ENCODE assay signal across 21 mouse cellular contexts in the genomic region with DNA sequence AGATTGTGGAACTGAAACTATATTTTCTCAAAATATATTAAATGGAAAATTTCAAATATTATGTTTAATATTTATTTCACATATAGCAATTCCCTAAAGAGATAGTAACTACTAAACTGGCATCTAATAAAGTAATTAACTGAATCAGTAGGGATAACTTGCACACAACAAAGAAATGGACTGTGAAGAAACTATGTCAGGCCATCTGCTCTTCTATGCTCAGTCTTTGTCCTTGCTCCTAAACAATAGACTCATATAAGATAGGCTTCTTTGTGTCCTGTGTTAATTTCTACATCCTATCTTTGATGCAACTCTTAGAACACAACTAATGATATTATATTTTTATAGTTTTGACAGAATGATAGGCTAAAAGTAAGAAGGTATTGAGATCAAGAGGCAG.
DNase-seq lines count a peak whose midpoint lies in the region; ATAC-seq lines count a peak whose summit lies in the region.
"Had no signal": no experiment of that assay in that cellular context is flagged by ENCODE, and none has a peak within 500 bp of the region (broad histone marks: within the 10 kb centered on the region; RNA-seq: fewer than 3 reads in every experiment).

No protein-coding gene starts in this region.

- H3K27ac ChIP-seq in hindbrain, embryonic 14.5 days = no peak overlapping the region
- H3K27ac ChIP-seq in hindbrain, embryonic 16.5 days (ENCODE audit: low read depth, low read length) = no peak overlapping the region
- no peak overlapping the region for H3K27ac ChIP-seq in forebrain, embryonic 14.5 days (ENCODE audit: low read depth, low read length)

- H3K9me3 ChIP-seq in hindbrain, embryonic 14.5 days (ENCODE audit: control insufficient read depth, low read length) = no peaks in the 10 kb centered on the region
- no peaks in the 10 kb centered on the region for H3K9me3 ChIP-seq in hindbrain, embryonic 16.5 days (ENCODE audit: control insufficient read depth, low read length)
- no peaks in the 10 kb centered on the region for H3K9me3 ChIP-seq in forebrain, embryonic 14.5 days (replicated peaks; ENCODE audit: control insufficient read depth, low read length)
- H3K9me3 ChIP-seq: G1E had no signal

- DNase-seq in hindbrain, embryonic 14.5 days (ENCODE audit: low spot score) = peak; percentile 21
- DNase-seq in retina, embryonic 14.5 days (ENCODE audit: low spot score) = peak; percentile 53
- peak; percentile 52 for DNase-seq in retina, postnatal 1 day
- DNase-seq in right cerebral cortex, postnatal 25 days = no peak
- DNase-seq in forebrain, embryonic 14.5 days (ENCODE audit: low spot score) = no peak
- DNase-seq: adrenal gland, adult 2 months; adrenal gland, adult 8-10 months; adrenal gland, postnatal 10 days; adrenal gland, postnatal 14 days; adrenal gland, postnatal 25 days; adrenal gland, postnatal 36 days; B cell, adult 2 months; cerebellum, adult 11 months; cerebellum, adult 11-12 months; cerebellum, adult 18-20 months had no signal

- H3K9ac ChIP-seq in hindbrain, embryonic 14.5 days = no peak overlapping the region
- no peak overlapping the region for H3K9ac ChIP-seq in hindbrain, embryonic 16.5 days (ENCODE audit: low read depth, low read length)
- H3K9ac ChIP-seq in forebrain, embryonic 14.5 days (ENCODE audit: low read length) = no peak overlapping the region

- no peaks in the 10 kb centered on the region for H3K36me3 ChIP-seq in hindbrain, embryonic 14.5 days (replicated peaks; ENCODE audit: control insufficient read depth, insufficient read depth)
- no peaks in the 10 kb centered on the region for H3K36me3 ChIP-seq in hindbrain, embryonic 16.5 days (ENCODE audit: control insufficient read depth, insufficient read depth, low read length)
- no peaks in the 10 kb centered on the region for H3K36me3 ChIP-seq in forebrain, embryonic 14.5 days (ENCODE audit: control insufficient read depth, insufficient read depth, low read length)
- H3K36me3 ChIP-seq: G1E had no signal

- ATAC-seq in hindbrain, embryonic 14.5 days (ENCODE audit: low FRiP score) = no peak
- ATAC-seq in hindbrain, embryonic 16.5 days = no peak
- no peak for ATAC-seq in forebrain, embryonic 14.5 days
- ATAC-seq: activated CD4-positive, CD25-positive, alpha-beta regulatory T cell, adult 4 months; CD4-positive, CD25-positive, alpha-beta regulatory T cell, adult 4 months; Patski had no signal

- no peak overlapping the region for H3K4me2 ChIP-seq in hindbrain, embryonic 14.5 days (replicated peaks)
- H3K4me2 ChIP-seq in hindbrain, embryonic 16.5 days (ENCODE audit: low read length) = no peak overlapping the region
- H3K4me2 ChIP-seq in forebrain, embryonic 14.5 days (ENCODE audit: low read length) = no peak overlapping the region

- no peaks in the 10 kb centered on the region for H3K27me3 ChIP-seq in hindbrain, embryonic 14.5 days (ENCODE audit: control insufficient read depth, insufficient read depth, low read length)
- no peaks in the 10 kb centered on the region for H3K27me3 ChIP-seq in hindbrain, embryonic 16.5 days (replicated peaks; ENCODE audit: control insufficient read depth, insufficient read depth, low read length)
- no peaks in the 10 kb centered on the region for H3K27me3 ChIP-seq in forebrain, embryonic 14.5 days (replicated peaks; ENCODE audit: control insufficient read depth, insufficient read depth, low read length)
- H3K27me3 ChIP-seq: CH12.LX, Patski had no signal

- H3K4me1 ChIP-seq in hindbrain, embryonic 14.5 days (replicated peaks; ENCODE audit: control insufficient read depth, insufficient read depth, low read length) = no peaks in the 10 kb centered on the region
- H3K4me1 ChIP-seq in hindbrain, embryonic 16.5 days (ENCODE audit: control insufficient read depth, insufficient read depth, low read depth, low read length) = no peaks in the 10 kb centered on the region
- no peaks in the 10 kb centered on the region for H3K4me1 ChIP-seq in forebrain, embryonic 14.5 days (ENCODE audit: control insufficient read depth, insufficient read depth, low read length)

- no peak overlapping the region for H3K4me3 ChIP-seq in hindbrain, embryonic 14.5 days (replicated peaks; ENCODE audit: low read length)
- H3K4me3 ChIP-seq in hindbrain, embryonic 16.5 days (ENCODE audit: low read length) = no peak overlapping the region
- H3K4me3 ChIP-seq in forebrain, embryonic 14.5 days (ENCODE audit: low read depth, low read length) = no peak overlapping the region

Comparison
In these comparisons a context has a peak if more than half of its experiments do, and no peak if none do; other contexts are left out.
1. DNase-seq: peak in hindbrain, embryonic 14.5 days (single experiment), retina, embryonic 14.5 days (single experiment) and retina, postnatal 1 day (single experiment); none in right cerebral cortex, postnatal 25 days (single experiment) and forebrain, embryonic 14.5 days (single experiment).